Mouse (Mus musculus) G1E (cell line): ENCODE measurements around the gene Sfxn5. TPM values are rescaled to one million over a fixed set of nuclear protein-coding genes. Genes with fewer than 3 reads are reported as not detected.

Experiments
- ATAC-seq: 2 replicates; pipeline ENCODE4 v1.8.0; 2016; ENCODE audit warnings: mild to moderate bottlenecking; ENCODE audit not compliant: insufficient number of reproducible peaks, poor library complexity, low FRiP score, severe bottlenecking; ENCODE audit errors: extremely low read depth
- DNase-seq: peaks from one replicate; pipeline ENCODE4 v3.0.0; 2012; ENCODE audit warnings: low spot score
- H3K27me3 ChIP-seq: 2 replicates; pipeline ENCODE4 v1.6.1; 2012; ENCODE audit warnings: mild to moderate bottlenecking, low read length, inconsistent platforms; ENCODE audit not compliant: insufficient read depth
- H3K36me3 ChIP-seq: replicated peaks from 2 replicates; pipeline ENCODE3; 2012; ENCODE audit warnings: mild to moderate bottlenecking, inconsistent platforms
- H3K4me1 ChIP-seq: 2 replicates; pipeline ENCODE4 v1.6.1; 2012; ENCODE audit warnings: low read depth, low read length, inconsistent platforms, mixed read lengths; ENCODE audit not compliant: insufficient read depth
- H3K4me3 ChIP-seq: 2 replicates; pipeline ENCODE4 v1.5.1; 2012; ENCODE audit warnings: low read depth, mild to moderate bottlenecking, inconsistent platforms, low read length, moderate library complexity, mixed read lengths
- H3K9me3 ChIP-seq: replicated peaks from 2 replicates; pipeline ENCODE4 v1.6.1; 2012; ENCODE audit warnings: inconsistent platforms
- CTCF ChIP-seq: IDR thresholded peaks from 2 replicates; pipeline ENCODE4 v1.5.1; 2012; ENCODE audit warnings: low read depth, low read length, inconsistent platforms, mixed read lengths
- GATA1 ChIP-seq: IDR thresholded peaks from 2 replicates; pipeline ENCODE4 v1.6.1; 2012; ENCODE audit warnings: borderline replicate concordance, low read length, inconsistent platforms, mixed read lengths
- GATA2 ChIP-seq: IDR thresholded peaks from 2 replicates; pipeline ENCODE4 v1.6.1; 2012; ENCODE audit warnings: low read depth, low read length, inconsistent platforms, borderline replicate concordance
- POLR2AphosphoS5 ChIP-seq: IDR thresholded peaks from 2 replicates; pipeline ENCODE4 v1.6.1; 2012; ENCODE audit warnings: low read depth, low read length, inconsistent platforms; ENCODE audit not compliant: insufficient replicate concordance
- TAL1 ChIP-seq: conservative IDR thresholded peaks from 2 replicates; pipeline ENCODE4 v1.6.1; 2012; ENCODE audit warnings: low read depth, low read length, inconsistent platforms, mixed read lengths
- polyA plus RNA-seq: library from polyadenylated mRNA; stranded (reverse); fragments of >175 nt; gene quantifications from 2 replicates; pipeline ENCODE4 v1.2.3, GENCODE M21; 2012
- total RNA-seq, 2 experiments: library from RNA; stranded (forward) in 1 of 2; stranded (reverse) in 1 of 2; fragments of 200-1000 nt in 1 of 2; fragments of >200 nt in 1 of 2; fragmentation: Nextera tagmentation in 1 of 2; gene quantifications; 2 replicates each; pipeline ENCODE4 v1.2.3; 2014 to 2017

Gene Sfxn5
- total and polyA plus RNA-seq, 3 experiments: 0.04 to 0.38 TPM; not detected in 1

- Histone ChIP-seq H3K27me3 (peaks cover 4% of the 10 kb centered on the region; the same call in 1 of the 2 replicates), H3K4me1 (no peaks in the 10 kb centered on the region), H3K4me3 (no peak overlapping the region), H3K9me3 (no peaks in the 10 kb centered on the region), H3K36me3 (no peaks in the 10 kb centered on the region)
- ATAC-seq (no peak), DNase-seq (no peak)
- TF ChIP-seq POLR2AphosphoS5 (no peak), GATA1 (no peak), CTCF (no peak), GATA2 (no peak), TAL1 (no peak)
Observed at GRCm38 (mm10) chr6:85253275-85253674, 79.9 kb downstream of the Sfxn5 start.

GRCm38 (mm10) chr6:85252251-85253058 lies 80.8 kb downstream of the Sfxn5 start:
- DNase-seq: no peak
- no peak overlapping the region for H3K4me3 ChIP-seq
- no peaks in the 10 kb centered on the region for H3K4me1 ChIP-seq
- TF ChIP-seq GATA2: no peak
- no peaks in the 10 kb centered on the region for H3K36me3 ChIP-seq
- ATAC-seq: no peak
- peaks cover 4% of the 10 kb centered on the region; the same call in 1 of the 2 replicates for H3K27me3 ChIP-seq
- H3K9me3 ChIP-seq: no peaks in the 10 kb centered on the region

- H3K27me3 ChIP-seq: peaks cover 4% of the 10 kb centered on the region; the same call in 1 of the 2 replicates
- ATAC-seq: no peak
Observed at GRCm38 (mm10) chr6:85250811-85251241, 82.4 kb downstream of the Sfxn5 start.

GRCm38 (mm10) chr6:85249821-85250220 lies 83.4 kb downstream of the Sfxn5 start:
- H3K4me3 ChIP-seq: no peak overlapping the region
- no peaks in the 10 kb centered on the region for H3K36me3 ChIP-seq
- TF ChIP-seq GATA2 (no peak), POLR2AphosphoS5 (no peak), CTCF (no peak)
- no peaks in the 10 kb centered on the region for H3K4me1 ChIP-seq
- DNase-seq (no peak), ATAC-seq (no peak)
- H3K27me3 ChIP-seq: peaks cover 4% of the 10 kb centered on the region; the same call in 1 of the 2 replicates
- no peaks in the 10 kb centered on the region; the same call in 1 of the 2 replicates for H3K9me3 ChIP-seq

More at GRCm38 (mm10) chr6:85250811-85251241, 82.4 kb downstream of the Sfxn5 start:
- H3K36me3 ChIP-seq: no peaks in the 10 kb centered on the region
- no peak overlapping the region for H3K4me3 ChIP-seq
- DNase-seq: no peak
- no peaks in the 10 kb centered on the region for H3K9me3 ChIP-seq
- TF ChIP-seq GATA2 (no peak), CTCF (no peak), POLR2AphosphoS5 (no peak), TAL1 (no peak)
- H3K4me1 ChIP-seq: no peaks in the 10 kb centered on the region

- ATAC-seq (no peak), DNase-seq (peak; percentile 19)
- no peaks in the 10 kb centered on the region for H3K9me3 ChIP-seq
- TF ChIP-seq CTCF (peak; percentile 92), GATA1 (no peak)
- no peaks in the 10 kb centered on the region for H3K36me3 ChIP-seq
- no peak overlapping the region for H3K4me3 ChIP-seq
- 0 out of 2 replicates have a peak, but pooled peaks cover 5% of the 10 kb centered on the region for H3K4me1 ChIP-seq
- peaks cover 8% of the 10 kb centered on the region for H3K27me3 ChIP-seq
Observed at GRCm38 (mm10) chr6:85239044-85239489, 94.2 kb downstream of the Sfxn5 start.

- TF ChIP-seq POLR2AphosphoS5 (no peak), CTCF (no peak; the same call in 1 of the 2 replicates), GATA2 (no peak), GATA1 (no peak), TAL1 (no peak)
- Histone ChIP-seq H3K9me3 (no peaks in the 10 kb centered on the region), H3K4me1 (0 out of 2 replicates have a peak, but pooled peaks cover 5% of the 10 kb centered on the region), H3K27me3 (peaks cover 8% of the 10 kb centered on the region; the same call in 1 of the 2 replicates), H3K36me3 (no peaks in the 10 kb centered on the region), H3K4me3 (no peak overlapping the region)
- DNase-seq: no peak
- ATAC-seq: no peak
Observed at GRCm38 (mm10) chr6:85237595-85238337, 95.5 kb downstream of the Sfxn5 start.
